Mouse (Mus musculus) limb, embryonic 12.5 days (tissue): ENCODE data around the gene Gm10409. TPM values are rescaled to one million over a fixed set of nuclear protein-coding genes. Genes with fewer than 3 reads are reported as not detected.
"Not testable (repeated sequence)": the region's sequence is repeated elsewhere in the genome, so short reads cannot be mapped to it uniquely, and the experiment has no call there.

Source experiments
- ATAC-seq: fragments of 200-750 bp; cut with Nextera tagmentation; 2 replicates; pipeline ENCODE4 v1.8.0; 2017; ENCODE audit warnings: low read depth, moderate TSS enrichment; ENCODE audit not compliant: insufficient number of reproducible peaks, insufficient read depth, low FRiP score, low TSS enrichment
- H3K27ac ChIP-seq: fragments of 300-500 bp; sonication (generic); 2 replicates; pipeline ENCODE4 v1.5.1; 2016; ENCODE audit warnings: mild to moderate bottlenecking, moderate library complexity
- H3K27me3 ChIP-seq: fragments of 300-500 bp; sonication (generic); 2 replicates; pipeline ENCODE4 v1.6.1; 2016; ENCODE audit warnings: mild to moderate bottlenecking, moderate library complexity
- H3K36me3 ChIP-seq: fragments of 300-500 bp; sonication (generic); 2 replicates; pipeline ENCODE4 v1.6.1; 2016; ENCODE audit warnings: mild to moderate bottlenecking, moderate library complexity
- H3K4me1 ChIP-seq: fragments of 300-500 bp; sonication (generic); replicated peaks from 2 replicates; pipeline ENCODE4 v1.6.1; 2016
- H3K4me2 ChIP-seq: fragments of 300-500 bp; sonication (generic); 2 replicates; pipeline ENCODE4 v1.6.1; 2016; ENCODE audit warnings: mild to moderate bottlenecking, moderate library complexity
- H3K4me3 ChIP-seq: fragments of 300-500 bp; sonication (generic); replicated peaks from 2 replicates; pipeline ENCODE4 v1.5.1; 2016; ENCODE audit warnings: mild to moderate bottlenecking
- H3K9ac ChIP-seq: fragments of 300-500 bp; sonication (generic); replicated peaks from 2 replicates; pipeline ENCODE4 v1.6.1; 2016; ENCODE audit warnings: mild to moderate bottlenecking, moderate library complexity
- H3K9me3 ChIP-seq: fragments of 300-500 bp; sonication (generic); 2 replicates; pipeline ENCODE4 v1.6.1; 2016; ENCODE audit warnings: mild to moderate bottlenecking, moderate library complexity
- WGBS: fragments of 180-500 bp; shearing (Covaris S2); methylation state at CpG from one replicate; pipeline ENCODE4 v1.1.7; 2016; 5-methylcytosine and 5-hydroxymethylcytosine counted together
- polyA plus RNA-seq: library from polyadenylated mRNA; unstranded; fragments of >200 nt; fragmentation: Nextera tagmentation; extraction: Ambion mirVana; gene quantifications from 2 replicates; pipeline ENCODE4 v1.2.1, GENCODE M21; 2016

Gene Gm10409
- 0.97 and 1.4 TPM in 2 replicates for polyA plus RNA-seq

- H3K4me3 ChIP-seq, H3K4me2 ChIP-seq, H3K9me3 ChIP-seq, ATAC-seq, H3K4me1 ChIP-seq, H3K9ac ChIP-seq, H3K27me3 ChIP-seq, H3K27ac ChIP-seq, H3K36me3 ChIP-seq: not testable (repeated sequence)
- WGBS: no CpG with 5 or more reads among the region's 32 CpGs
Measured at GRCm38 (mm10) chr14:3412314-3412713, at the start of gene Gm10409. Gene Gm10409 (plus strand): TSS chr14:3412614.

GRCm38 (mm10) chr14:3394793-3395192, 17.6 kb upstream of the Gm10409 start, which contains the start of gene Gm10413:
Gene Gm10413 (plus strand): TSS chr14:3395093.
- WGBS: no CpG with 5 or more reads among the region's 2 CpGs
- H3K9me3 ChIP-seq, H3K36me3 ChIP-seq, H3K27ac ChIP-seq, H3K4me1 ChIP-seq, ATAC-seq, H3K9ac ChIP-seq, H3K27me3 ChIP-seq, H3K4me3 ChIP-seq, H3K4me2 ChIP-seq: not testable (repeated sequence)

GRCm38 (mm10) chr14:3427803-3428202, 15.4 kb downstream of the Gm10409 start, which contains the start of gene Gm3005:
Gene Gm3005 (plus strand): TSS chr14:3428103.
- ATAC-seq, H3K4me3 ChIP-seq, H3K4me1 ChIP-seq, H3K9me3 ChIP-seq, H3K27me3 ChIP-seq, H3K36me3 ChIP-seq, H3K9ac ChIP-seq, H3K4me2 ChIP-seq, H3K27ac ChIP-seq: not testable (repeated sequence)
- no CpG with 5 or more reads among the region's 2 CpGs for WGBS

- H3K4me2 ChIP-seq, H3K27me3 ChIP-seq, H3K36me3 ChIP-seq, H3K4me1 ChIP-seq, ATAC-seq, H3K27ac ChIP-seq, H3K9me3 ChIP-seq, H3K4me3 ChIP-seq, H3K9ac ChIP-seq: not testable (repeated sequence)
- no CpG with 5 or more reads among the region's 3 CpGs for WGBS
Measured at GRCm38 (mm10) chr14:3449079-3449478, 36.7 kb downstream of the Gm10409 start, which contains the start of gene Gm10408. Gene Gm10408 (plus strand): TSS chr14:3449379.

Other genes with a start within 250 kb of the Gm10409 start
- not detected in 2 replicates for gene Gm5795, start 224.4 kb upstream of the Gm10409 start, polyA plus RNA-seq
- 5.4 and 6.8 TPM in 2 replicates for gene D830030K20Rik, start 204.1 kb upstream of the Gm10409 start, polyA plus RNA-seq
- not detected in 2 replicates for gene Gm2956, start 80.0 kb upstream of the Gm10409 start, polyA plus RNA-seq
- gene Gm10413, start 17.5 kb upstream of the Gm10409 start, polyA plus RNA-seq: not detected in 2 replicates
- gene Gm3005, start 15.5 kb downstream of the Gm10409 start, polyA plus RNA-seq: 0.44 and 0.99 TPM in 2 replicates
- gene Gm10408, start 36.8 kb downstream of the Gm10409 start, polyA plus RNA-seq: not detected in 2 replicates
- gene Gm3012, start 221.9 kb downstream of the Gm10409 start, polyA plus RNA-seq: not detected in 2 replicates
- gene Gm3020, start 239.4 kb downstream of the Gm10409 start, polyA plus RNA-seq: 0.97 and 1.4 TPM in 2 replicates